Mouse (Mus musculus): ENCODE data around the gene Smg6.

Gene Smg6

DNA sequence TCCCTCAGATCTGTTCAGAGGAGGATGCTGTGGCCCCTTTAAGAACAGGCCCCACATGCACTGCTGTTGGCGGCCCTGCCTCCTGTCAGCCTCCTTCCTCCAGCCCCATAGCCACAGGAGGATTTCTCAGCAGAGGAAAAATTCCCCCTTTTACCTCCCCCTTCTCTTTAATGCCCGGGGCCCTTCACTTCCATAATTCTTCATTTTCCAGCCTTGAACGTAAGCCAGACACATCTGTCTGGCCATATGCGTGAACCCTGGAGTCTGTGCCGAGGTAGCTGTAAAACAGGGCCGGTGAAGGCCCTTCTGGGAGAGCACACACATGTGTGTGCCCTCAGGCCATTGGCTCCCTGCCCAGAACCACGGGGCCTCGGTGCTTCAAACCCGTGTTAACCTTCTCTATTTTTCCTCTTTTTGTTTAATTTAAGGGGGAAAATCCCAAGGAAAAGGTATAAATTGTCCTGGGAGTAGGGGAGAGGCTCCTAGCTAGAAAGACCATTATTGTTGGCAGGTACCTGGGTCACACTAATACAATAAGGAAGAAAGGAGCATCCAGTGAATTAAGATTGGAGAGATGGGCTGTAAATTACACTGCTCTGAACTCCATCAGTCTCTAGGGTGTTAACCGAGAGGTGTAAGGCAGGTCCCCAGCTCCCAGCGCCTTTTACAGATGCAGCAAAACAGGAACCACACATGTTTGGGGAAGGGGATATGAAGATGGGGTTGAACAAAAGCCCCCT lies 221.7 kb downstream of the Smg6 start:
- no peak for DNase-seq (ENCODE audit: low spot score)

DNA sequence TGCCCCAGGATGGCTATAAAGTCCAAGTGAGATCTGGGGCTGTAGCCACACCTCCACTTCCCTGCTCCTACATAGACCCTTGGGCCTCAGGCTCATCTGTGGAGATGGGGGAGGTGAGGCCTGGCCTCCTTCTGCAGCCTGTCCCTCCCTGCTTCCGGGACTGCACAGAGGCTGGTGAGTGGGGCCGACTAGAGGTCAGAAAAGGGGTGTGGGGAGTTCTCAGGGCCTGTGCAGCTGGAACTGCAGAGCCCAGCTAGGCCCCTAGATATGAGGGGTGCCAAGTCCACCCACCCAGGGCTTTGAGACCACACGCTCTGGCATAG lies 222.2 kb downstream of the Smg6 start:
- DNase-seq (ENCODE audit: low spot score): no peak

DNA sequence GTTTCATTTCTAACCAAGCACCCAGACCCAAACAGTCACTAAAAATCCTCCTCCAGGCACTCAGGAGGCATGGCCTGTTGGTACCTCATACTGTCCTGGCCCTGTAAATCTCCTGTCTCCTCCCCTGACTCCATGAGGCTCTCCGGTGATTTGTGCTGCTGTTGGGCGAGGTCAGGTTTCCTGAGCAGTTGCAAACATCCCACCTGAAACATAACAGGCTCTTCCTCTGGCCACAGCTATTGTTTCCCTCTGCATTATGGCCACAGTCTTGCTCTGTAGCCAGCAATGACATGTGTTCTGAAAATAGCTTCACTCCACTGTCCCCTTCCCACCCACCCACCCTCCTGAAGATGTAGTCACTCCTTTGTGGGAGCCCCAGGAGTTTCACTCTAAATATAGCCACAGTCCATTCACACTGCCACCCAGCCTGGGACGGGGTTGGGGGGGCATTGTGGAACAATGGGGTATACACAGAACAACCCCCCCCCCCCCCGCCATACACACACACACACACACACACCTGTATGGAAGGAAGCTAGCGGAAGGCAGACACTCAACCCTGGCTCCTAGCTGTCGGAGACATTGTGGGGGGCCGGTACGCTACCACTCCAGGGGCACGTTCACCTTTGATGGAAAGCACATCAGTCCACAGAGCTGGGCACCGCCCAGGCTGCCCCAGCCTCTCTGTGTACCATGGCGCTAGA lies 222.9 kb downstream of the Smg6 start:
- DNase-seq (ENCODE audit: low spot score): no peak

DNA sequence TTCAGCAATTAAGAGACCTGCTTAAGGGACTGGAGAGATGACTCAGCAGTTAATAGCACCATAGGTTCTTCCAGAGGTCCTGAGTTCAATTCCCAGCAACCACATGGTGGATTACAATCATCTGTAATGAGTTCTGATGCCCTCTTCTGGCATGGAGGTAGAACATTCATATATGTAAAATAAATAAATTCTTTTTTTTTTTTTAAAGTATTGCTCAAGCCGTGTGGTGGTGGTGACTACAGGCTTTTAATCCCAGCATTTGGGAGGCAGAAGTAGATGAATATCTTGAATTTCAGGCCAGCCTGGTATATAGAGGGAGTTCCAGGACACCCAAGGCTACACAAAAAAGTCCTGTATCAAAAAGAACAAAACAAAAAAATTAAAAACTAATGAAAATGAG lies 224.7 kb downstream of the Smg6 start:
- no peak for DNase-seq (ENCODE audit: low spot score)

DNA sequence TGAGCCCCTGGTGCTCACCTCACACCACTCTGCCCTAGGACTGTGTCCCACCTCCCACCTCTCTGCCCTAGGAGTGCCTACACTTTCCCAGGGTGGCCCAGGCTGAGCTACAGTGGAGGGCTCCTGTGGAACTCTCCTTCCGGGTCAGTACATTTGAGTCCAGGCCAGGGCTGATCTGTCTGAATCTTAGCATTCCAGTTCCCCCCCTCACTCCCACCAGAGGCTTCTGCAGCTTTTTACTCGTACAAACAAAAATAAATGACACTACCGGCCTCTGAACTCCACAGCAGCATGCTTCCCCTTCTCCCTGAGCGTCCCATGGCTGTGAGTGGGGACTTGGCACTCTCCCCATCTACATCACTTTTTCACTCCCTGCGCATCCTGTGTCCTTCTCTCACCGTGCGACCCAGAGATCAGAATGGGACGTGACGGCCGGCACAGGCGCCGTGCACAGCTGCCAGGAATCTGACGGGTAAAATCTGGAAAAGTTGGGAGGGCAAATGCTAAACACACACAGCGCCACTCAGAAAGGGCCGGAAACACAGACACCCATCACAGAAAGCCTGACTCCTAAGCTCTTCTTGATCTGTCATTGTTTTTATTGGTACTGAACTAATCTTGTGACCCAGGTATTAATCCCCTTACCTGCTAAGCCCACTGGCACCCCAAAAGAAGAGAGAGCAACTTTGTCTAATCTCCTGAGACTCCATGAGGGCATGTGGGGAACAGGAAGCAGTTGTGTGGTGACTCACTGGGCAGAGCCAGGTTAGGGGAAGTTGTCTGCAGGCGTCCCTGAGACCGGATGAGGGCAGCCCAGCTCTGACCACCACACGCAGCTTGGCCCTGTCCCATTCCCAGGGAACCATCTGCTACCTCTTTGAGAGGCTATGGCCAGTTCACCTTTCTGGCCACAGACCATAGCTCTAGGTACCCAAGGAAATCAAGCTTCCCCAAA lies 227.3 kb downstream of the Smg6 start:
- no peak for DNase-seq (ENCODE audit: low spot score)

DNA sequence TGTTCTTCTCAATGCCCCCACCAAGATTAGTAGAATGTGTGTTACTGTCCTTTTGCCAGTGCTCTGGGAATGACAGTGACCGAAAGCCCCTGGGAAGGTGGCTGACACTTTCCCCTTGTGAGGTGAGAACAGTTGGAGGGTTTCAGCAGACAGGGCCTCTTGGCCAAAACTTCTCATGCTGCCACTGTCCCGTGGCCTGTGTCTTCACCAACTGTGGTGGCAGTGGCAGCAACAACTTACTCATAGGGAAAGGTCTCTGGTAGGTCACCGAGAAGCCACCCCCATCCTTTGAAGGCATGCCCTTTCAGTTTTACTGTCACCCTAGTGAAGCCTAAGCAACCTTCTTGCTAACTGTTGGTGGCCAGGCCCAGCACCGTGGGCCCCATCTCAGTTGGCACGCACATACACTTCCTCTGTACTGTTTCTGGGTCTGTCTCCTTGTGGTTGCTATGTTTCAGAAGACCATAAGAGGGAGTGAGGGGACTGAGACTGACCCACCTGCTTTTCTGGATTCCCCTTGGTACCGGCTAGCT lies 228.5 kb downstream of the Smg6 start:
- DNase-seq (ENCODE audit: low spot score): no peak

DNA sequence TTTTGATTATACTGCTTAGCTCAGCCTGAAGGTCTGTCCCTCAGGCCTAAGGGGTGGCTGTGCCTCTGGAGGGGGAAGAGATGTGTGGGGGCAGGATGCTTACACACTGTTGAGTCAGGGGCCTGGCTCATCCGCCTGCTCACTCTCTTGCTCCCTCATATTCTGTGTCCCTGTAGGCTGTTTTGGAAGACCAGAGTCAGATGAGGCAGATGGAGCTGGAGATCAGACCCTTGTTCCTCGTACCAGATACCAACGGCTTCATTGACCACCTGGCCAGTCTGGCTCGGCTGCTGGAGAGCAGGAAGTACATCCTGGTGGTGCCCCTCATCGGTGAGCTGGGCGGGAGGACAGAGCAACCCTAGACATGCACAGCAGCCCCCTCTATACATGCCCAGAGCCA lies 230.4 kb downstream of the Smg6 start:
- no peak for DNase-seq (ENCODE audit: low spot score)

DNA sequence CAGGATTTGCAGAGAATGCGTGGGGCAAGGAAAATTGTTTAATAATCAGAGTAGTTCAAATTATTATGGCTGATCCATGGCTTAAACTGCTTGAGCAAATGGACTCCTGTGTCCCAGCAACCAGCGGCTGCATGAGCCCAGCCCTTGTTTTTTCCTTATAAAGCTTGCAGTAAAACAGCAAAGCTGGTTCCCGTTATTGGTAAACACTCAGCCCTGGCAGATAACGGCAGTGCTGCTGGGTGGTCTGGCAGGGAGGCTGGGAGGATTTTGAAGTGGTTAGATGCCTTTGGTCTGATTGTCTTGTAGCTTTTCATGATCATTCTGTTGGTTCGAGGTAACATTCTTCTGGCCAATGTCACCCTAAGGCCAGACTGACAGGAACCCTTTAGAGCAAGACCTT lies 230.8 kb downstream of the Smg6 start:
- DNase-seq (ENCODE audit: low spot score): no peak

DNA sequence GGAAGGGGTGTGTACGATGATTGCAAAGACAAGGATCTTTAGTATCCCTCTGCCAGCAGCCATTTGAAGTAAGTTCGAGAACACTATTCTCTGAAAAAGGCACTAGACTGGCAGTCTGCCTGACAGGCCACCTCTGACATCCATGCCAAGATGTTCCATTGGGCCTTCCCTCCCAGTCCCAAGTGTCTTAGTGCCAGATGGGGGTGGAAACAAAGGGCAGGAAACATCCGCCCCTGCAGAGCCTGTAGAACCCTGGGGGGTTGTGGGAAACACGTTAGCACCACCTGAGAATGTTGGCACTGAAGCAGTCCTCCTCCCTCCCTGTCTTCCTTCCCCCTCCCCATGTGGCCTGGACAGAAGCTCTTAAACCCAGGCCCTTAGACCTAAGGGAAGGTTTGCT lies 231.4 kb downstream of the Smg6 start:
- DNase-seq (ENCODE audit: low spot score): no peak

DNA sequence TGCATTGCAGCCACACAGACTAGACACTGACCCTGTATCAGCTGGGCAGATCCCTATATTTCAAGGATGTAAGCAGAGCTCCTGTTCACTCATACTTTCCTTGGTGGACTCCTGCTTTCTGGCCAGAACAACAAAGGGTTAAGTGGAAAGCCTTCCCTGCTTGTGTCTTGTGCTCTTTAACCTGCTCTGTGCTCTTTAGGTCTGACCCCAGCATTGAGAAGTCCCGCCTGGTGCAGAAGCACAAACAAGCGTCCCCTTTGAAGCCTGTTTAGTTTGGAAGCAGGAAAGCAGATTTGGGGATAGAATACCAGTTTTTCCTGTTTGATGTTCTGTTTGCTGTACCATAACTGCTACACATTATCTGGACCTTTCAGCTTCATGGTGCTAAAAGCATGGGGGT lies 232.3 kb downstream of the Smg6 start:
- DNase-seq (ENCODE audit: low spot score): no peak

DNA sequence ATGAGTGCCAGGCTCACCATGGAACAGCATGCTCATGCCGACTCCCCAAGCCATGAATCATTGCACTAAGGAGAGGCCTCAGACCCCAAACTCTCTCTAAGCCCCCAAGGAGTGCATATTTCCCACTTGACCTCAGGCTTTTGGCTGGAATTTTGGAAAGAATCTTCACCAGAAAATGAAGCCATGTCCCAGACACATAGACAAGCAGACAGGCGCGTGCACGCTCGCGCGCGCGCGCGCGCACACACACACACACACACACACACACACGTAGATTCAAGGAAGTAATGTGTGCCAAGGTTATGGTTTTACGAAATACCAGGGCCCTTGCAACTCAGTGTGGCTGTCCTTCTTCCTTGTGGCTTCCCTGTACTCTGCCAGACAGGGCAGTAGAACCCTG lies 232.8 kb downstream of the Smg6 start:
- DNase-seq (ENCODE audit: low spot score): no peak

DNA sequence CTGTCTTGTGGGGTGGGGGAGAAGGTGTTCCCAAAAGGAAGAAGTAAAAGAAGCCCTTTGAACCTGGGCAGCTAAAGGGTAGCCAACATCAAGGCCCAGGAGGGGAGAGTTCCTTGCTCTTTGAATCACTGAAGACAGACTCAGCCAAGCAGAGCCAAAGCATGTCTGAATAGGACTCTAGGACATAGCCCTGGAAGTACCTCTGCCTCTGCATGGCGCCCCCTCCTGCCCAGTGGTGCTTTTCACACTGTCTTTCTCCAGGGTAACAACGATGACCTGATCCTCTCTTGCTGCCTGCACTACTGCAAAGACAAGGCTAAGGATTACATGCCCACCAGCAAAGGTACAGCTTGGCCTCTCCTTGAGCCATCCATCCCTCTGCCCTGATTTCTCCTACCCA lies 233.9 kb downstream of the Smg6 start:
- no peak for DNase-seq (ENCODE audit: low spot score)

DNA sequence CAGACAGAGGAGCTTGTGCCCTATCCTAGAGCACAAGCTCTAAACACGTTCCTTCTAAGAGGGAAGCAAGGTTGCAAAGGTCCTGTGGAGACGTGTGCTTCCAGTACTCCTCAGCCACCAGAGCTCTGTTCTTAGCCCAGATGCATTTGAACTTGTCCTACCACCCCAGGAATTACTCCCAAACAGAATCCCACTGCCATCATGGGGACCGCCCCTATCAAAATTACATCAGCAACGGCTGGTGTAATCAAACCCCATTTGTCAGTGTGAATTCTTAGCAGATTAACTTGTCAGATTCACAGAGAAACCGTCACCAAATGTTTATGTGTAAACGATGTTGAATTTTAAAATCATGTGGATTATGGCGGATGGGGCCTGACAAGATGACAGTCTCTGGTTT lies 235.3 kb downstream of the Smg6 start:
- DNase-seq (ENCODE audit: low spot score): no peak

DNA sequence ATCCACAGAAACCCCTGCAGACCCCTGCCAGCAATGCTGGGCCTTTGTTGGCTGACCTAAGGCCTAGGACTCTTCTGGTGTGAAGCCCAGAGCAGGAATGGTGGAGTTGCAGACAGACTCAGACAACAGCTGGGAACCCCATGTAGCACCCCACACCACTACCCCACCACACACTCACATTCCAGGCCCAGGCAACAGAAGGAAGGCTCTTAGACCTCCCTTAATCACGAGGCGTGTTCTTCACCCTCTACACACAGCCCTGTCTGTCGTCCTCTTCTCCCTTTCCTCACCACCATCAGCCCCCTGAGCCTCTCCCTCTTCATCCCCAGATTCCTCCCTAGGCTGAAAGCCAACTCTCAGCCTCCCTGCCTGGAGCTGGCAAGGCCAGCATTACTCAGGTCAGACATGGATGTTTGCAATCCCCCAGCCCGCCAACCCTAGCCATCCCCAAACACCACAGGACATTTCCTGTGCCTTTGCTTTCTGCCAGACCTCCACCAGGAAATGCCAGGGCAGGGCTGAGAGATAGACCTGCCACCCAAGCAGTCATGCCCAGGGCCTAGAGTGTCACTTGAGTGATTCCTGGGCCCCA lies 235.9 kb downstream of the Smg6 start:
- no peak for DNase-seq (ENCODE audit: low spot score)

DNA sequence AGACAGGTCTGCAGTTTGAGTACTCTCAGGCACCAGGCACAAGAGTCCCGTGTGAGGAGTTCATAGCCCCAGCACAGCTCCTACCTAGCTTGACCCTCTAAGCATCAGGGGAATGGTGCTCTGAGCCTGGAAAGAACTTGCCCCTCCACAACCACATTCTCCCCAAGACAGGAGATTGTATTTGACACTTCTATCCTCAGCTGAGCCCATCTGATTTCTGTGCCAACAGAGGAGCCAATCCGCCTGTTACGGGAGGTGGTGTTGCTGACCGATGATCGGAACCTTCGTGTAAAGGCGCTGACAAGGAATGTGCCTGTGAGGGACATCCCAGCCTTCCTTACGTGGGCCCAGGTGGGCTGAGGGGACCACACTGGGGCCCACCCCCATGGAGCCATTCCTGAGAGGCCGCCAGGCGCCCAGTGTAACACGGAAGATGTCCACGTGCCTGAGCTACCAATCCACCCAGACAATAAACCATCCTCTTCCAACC lies 237.0 kb downstream of the Smg6 start:
- DNase-seq (ENCODE audit: low spot score): no peak

DNA sequence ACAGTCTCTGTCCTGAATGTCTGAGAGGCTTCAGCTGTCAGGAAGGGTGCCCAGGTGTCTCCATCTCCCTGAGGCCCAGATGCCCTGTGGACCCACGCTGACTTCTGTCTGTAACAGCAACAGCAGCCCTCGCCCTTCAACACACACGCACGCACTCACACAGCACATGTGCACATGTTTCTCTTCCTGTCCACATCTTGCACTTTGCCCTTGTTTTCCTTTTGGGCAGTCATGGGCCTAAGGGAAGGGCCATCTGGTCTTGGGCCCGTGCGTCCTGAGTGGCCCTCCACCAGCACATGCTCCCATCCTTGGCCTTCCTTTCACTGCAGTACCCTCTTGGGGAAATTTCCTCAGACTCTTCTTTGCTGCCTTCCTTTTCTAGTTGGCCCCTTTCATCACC lies 237.8 kb downstream of the Smg6 start:
- DNase-seq (ENCODE audit: low spot score): no peak

DNA sequence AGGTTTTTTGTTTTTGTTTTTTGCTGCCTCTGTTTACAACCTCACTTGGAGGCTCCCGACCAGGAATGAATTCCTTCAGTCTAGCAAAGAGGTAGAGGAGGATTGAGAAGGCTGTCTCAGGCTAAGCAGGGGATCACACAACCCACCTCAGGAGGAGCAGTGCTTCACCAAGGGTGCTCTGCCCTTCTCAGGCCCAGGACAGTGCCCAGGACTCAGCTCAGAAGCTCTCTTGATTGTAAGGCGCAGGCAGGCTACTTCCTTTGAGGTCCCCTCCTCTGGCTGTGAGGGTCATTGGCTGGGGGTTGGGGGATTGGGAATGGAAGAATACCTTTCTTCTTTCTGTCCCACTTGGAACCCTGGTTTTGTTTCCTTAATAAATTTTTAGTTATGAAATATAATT lies 238.4 kb downstream of the Smg6 start:
- DNase-seq (ENCODE audit: low spot score): no peak

DNA sequence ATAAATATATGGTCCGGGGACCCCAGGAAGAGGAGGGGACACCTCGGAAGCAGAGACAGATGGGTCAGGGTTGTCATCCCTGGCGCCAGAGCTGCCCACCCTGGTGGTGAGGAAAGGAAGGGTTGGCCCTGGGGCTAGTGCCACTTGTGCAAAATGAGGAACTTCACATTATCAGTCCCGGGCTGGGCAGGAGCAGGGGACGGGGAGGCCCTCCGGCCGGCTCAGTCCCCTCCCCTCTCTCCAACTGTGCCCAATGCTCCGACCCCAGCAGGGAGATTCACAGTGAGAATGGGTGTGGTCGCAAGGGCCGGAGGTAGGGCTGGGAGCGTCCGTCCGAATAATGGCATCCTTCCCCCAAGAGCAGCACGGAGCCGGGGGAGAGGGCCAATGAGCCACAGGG lies 239.1 kb downstream of the Smg6 start:
- DNase-seq (ENCODE audit: low spot score): no peak

DNA sequence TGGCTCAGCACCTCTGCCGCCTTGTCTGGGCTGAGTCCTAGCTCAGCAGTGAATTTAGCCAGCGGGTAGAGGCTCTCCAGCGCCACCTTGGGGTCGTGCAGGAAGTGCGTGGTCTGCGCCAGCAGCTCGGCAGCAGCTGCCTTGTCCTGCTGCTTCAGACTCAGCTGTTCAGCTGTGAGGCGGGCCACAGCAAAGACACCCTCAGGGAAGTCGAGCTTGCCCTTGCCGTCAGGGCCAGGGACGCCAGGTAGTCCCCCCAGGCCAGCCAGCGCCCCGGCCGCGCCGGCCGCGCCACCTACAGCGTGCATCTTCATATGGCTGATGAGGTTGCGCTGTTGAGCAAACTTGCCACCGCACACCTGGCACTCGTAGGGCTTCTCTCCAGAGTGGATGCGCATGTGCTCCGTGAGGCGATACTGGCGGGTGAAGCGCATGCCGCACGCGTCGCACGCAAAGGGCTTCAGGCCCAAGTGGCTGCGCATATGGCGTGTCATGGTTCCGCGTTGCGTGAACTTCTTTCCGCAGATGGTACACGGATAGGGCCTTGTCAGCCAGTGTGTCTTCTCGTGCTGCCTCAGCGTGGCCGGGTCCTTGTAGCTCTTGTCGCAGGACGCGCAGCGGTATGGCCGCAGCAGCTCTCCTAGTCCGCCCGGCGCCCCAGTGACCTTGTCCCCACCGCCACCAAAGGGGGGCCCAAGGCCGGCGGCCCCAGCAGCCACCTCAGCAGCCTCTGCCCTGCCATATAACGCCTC lies 240.0 kb downstream of the Smg6 start:
- peak; percentile 84 for DNase-seq (ENCODE audit: low spot score)

DNA sequence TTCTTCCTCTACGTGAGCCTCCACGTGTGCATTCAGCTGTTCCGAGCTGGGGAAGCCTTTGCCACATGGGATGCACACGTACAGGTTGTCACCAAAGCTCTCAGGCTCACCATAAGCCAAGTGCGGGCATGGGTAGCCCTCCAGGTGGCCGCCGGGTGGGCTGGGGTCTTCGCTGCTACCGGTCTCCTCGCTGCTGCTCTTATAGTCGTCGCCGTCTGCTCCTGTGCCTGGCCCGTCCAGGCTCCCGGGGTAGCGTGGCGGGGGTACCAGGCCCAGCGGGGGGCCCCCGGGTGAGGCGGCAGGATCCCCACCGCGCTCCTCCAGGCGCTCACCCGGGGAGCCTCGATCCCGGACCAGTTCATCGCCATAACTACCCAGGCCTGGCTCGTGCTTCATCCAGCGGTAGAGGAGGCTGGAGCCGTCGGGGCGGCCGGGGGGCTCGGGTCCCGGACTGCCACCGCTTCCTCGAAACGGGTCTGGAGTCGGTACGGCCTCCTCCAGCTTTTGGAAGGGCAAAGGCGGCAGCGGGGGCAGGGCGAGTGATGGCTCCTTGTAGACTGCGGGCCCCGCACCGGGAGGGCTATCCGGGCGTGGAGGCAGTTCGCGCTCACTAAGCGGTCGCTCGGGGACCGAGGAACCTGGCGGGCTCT lies 240.7 kb downstream of the Smg6 start:
- DNase-seq (ENCODE audit: low spot score): no peak

Measured in lung, postnatal 25 days (tissue).